In the genomic region with DNA sequence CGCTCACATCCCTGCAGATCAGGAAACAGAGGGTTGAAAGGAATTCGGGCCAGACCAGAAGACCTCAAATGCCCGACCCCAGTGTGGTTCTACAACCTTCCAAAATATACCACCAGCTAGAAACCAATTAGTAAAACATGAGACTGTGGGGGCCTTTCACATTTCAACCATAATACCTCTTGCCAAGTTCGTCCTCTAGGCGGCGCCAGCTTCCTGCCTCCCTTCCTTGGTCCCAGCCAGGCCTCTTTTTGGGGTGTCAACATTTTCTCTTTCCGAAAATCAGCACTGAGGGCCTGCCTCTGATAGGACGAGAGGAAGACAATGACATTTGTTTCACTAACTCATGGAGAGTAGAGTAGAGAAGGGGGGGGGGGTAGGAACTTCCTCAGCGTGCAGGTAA, we compare ENCODE assay signal across 11 mouse cellular contexts. TPM values are rescaled to one million over a fixed set of nuclear protein-coding genes. Genes with fewer than 3 reads are reported as not detected.
A peak's percentile ranks its signal among the peaks of the same experiment; 100 is the strongest.
DNase-seq lines count a peak whose midpoint lies in the region; ATAC-seq and TF ChIP-seq lines count a peak whose summit lies in the region.
"Had no signal": no experiment of that assay in that cellular context is flagged by ENCODE, and none has a peak within 500 bp of the region (broad histone marks: within the 10 kb centered on the region; RNA-seq: fewer than 3 reads in every experiment).

No protein-coding gene starts in this region.

- H3K27me3 ChIP-seq in midbrain, postnatal 0 days (ENCODE audit: insufficient read depth, low read length): no peaks in the 10 kb centered on the region
- no peaks in the 10 kb centered on the region for H3K27me3 ChIP-seq in midbrain, embryonic 10.5 days (ENCODE audit: low read depth, poor library complexity, severe bottlenecking)
- H3K27me3 ChIP-seq in hindbrain, embryonic 10.5 days (ENCODE audit: insufficient read depth, poor library complexity, severe bottlenecking): no peaks in the 10 kb centered on the region

- no peak for ATAC-seq in midbrain, postnatal 0 days (ENCODE audit: low FRiP score)

- no peak overlapping the region for H3K27ac ChIP-seq in midbrain, postnatal 0 days (ENCODE audit: low read depth, low read length)
- no peak overlapping the region for H3K27ac ChIP-seq in midbrain, embryonic 10.5 days (replicated peaks)
- H3K27ac ChIP-seq in cortical plate, adult 2 months (ENCODE audit: insufficient read depth, low read length): no peak overlapping the region
- H3K27ac ChIP-seq in hindbrain, embryonic 10.5 days: no peak overlapping the region
- H3K27ac ChIP-seq: forebrain, embryonic 10.5 days had no signal

- H3K9me3 ChIP-seq in midbrain, postnatal 0 days (ENCODE audit: low read length): no peaks in the 10 kb centered on the region
- no peaks in the 10 kb centered on the region for H3K9me3 ChIP-seq in midbrain, embryonic 10.5 days (replicated peaks)
- no peaks in the 10 kb centered on the region for H3K9me3 ChIP-seq in hindbrain, embryonic 10.5 days
- H3K9me3 ChIP-seq: forebrain, embryonic 10.5 days had no signal

- no peak overlapping the region for H3K9ac ChIP-seq in midbrain, postnatal 0 days (replicated peaks; ENCODE audit: low read length, poor library complexity, severe bottlenecking)

- H3K4me1 ChIP-seq in midbrain, postnatal 0 days (ENCODE audit: insufficient read depth, low read length): no peaks in the 10 kb centered on the region
- H3K4me1 ChIP-seq in midbrain, embryonic 10.5 days: no peaks in the 10 kb centered on the region
- H3K4me1 ChIP-seq in cortical plate, adult 2 months (ENCODE audit: control insufficient read depth, insufficient read depth, low read length): no peaks in the 10 kb centered on the region
- peaks cover 3% of the 10 kb centered on the region; the same call in 1 of the 2 replicates for H3K4me1 ChIP-seq in hindbrain, embryonic 10.5 days (replicated peaks)

- H3K4me2 ChIP-seq in midbrain, postnatal 0 days (ENCODE audit: low read depth, low read length, poor library complexity, severe bottlenecking): no peak overlapping the region

- WGBS in midbrain, postnatal 0 days: 53% methylated on average over 9 of the region's 9 CpGs
- 51% methylated on average over 9 of the region's 9 CpGs for WGBS in midbrain, embryonic 10.5 days
- WGBS in hindbrain, embryonic 10.5 days: 49% methylated on average over 9 of the region's 9 CpGs

- intact Hi-C loops in heart, postnatal 14 days (cut with DNase I): loop anchor here (5.0 kb wide), 1 partner anchor 47 kb away; no protein-coding TSS in a partner anchor

- DNase-seq in heart, adult 11 months: peak; percentile 78
- DNase-seq in heart, postnatal 14 days: no peak
- DNase-seq in midbrain, postnatal 0 days (ENCODE audit: low spot score): no peak
- DNase-seq in midbrain, embryonic 10.5 days (ENCODE audit: low spot score): no peak
- DNase-seq in thymus, postnatal 25 days: peak; percentile 43
- DNase-seq in frontal cortex, postnatal 25 days (ENCODE audit: low spot score in 2 of 2): no peak
- no peak for DNase-seq in hindbrain, embryonic 10.5 days (ENCODE audit: low spot score)
- DNase-seq: cerebellum, adult 18-20 months had no signal

- no peak overlapping the region for H3K4me3 ChIP-seq in midbrain, postnatal 0 days (ENCODE audit: low read depth, low read length)
- H3K4me3 ChIP-seq in midbrain, embryonic 10.5 days: no peak overlapping the region
- H3K4me3 ChIP-seq in cortical plate, adult 2 months (ENCODE audit: insufficient read depth, low read length): no peak overlapping the region
- H3K4me3 ChIP-seq in hindbrain, embryonic 10.5 days: no peak overlapping the region
- H3K4me3 ChIP-seq: forebrain, embryonic 10.5 days; myocyte had no signal

- no peak for TF ChIP-seq POLR2A in cortical plate, adult 2 months (IDR thresholded peaks at IDR 0.05; ENCODE audit: extremely low read depth, insufficient read depth, low read length)

- TF ChIP-seq CTCF in midbrain, postnatal 0 days (IDR thresholded peaks at IDR 0.05): peak; percentile 29; the same call in 1 of the 2 replicates
- TF ChIP-seq CTCF in cortical plate, adult 2 months (IDR thresholded peaks at IDR 0.05; ENCODE audit: extremely low read depth, insufficient read depth, low read length): peak; percentile 19; the same call in 1 of the 2 replicates

- no peaks in the 10 kb centered on the region for H3K36me3 ChIP-seq in midbrain, postnatal 0 days (ENCODE audit: insufficient read depth, low read length)
- no peaks in the 10 kb centered on the region for H3K36me3 ChIP-seq in midbrain, embryonic 10.5 days
- no peaks in the 10 kb centered on the region for H3K36me3 ChIP-seq in hindbrain, embryonic 10.5 days
- H3K36me3 ChIP-seq: forebrain, embryonic 10.5 days had no signal

RNA-seq across cellular contexts. Expression of a gene that starts 55.5 kb away (rescaled TPM):
- 1 to 10 TPM; 4.4 to 5.8 TPM for total RNA-seq in heart, postnatal 14 days (2021)
- 61.2 and 65.0 TPM in 2 replicates for total RNA-seq in midbrain, postnatal 0 days (2014; rRNA removed)
- polyA plus RNA-seq in midbrain, postnatal 0 days (2015; fragmentation: Nextera tagmentation; extraction: Ambion mirVana): 16.5 and 20.6 TPM in 2 replicates
- 3.0 and 4.7 TPM in 2 replicates for polyA plus RNA-seq in midbrain, embryonic 10.5 days (2016; fragmentation: Nextera tagmentation; extraction: Ambion mirVana)
- polyA plus RNA-seq in cortical plate, adult 2 months (2012; rRNA removed): 24.1 and 25.3 TPM in 2 replicates
- polyA plus RNA-seq in hindbrain, embryonic 10.5 days (2016; fragmentation: Nextera tagmentation; extraction: Ambion mirVana): 7.8 and 11.4 TPM in 2 replicates
- polyA plus RNA-seq: myocyte had no signal

Comparison
In these comparisons a context has a peak if more than half of its experiments do, and no peak if none do; other contexts are left out.
1. DNase-seq: peak in heart, adult 11 months (single experiment) and thymus, postnatal 25 days (single experiment); none in heart, postnatal 14 days (0 of 2), midbrain, postnatal 0 days (single experiment), midbrain, embryonic 10.5 days (single experiment), frontal cortex, postnatal 25 days (0 of 2) and hindbrain, embryonic 10.5 days (single experiment).